Mouse (Mus musculus): ENCODE data around the gene Scd2. TPM values are rescaled to one million over a fixed set of nuclear protein-coding genes. Genes with fewer than 3 reads are reported as not detected.

The Scd2 gene
- total RNA-seq (2023), result 19.0 TPM

GRCm38 (mm10) chr19:44292941-44293768, at the start of gene Scd2:
Gene Scd2 (plus strand): TSS chr19:44293674.

GRCm38 (mm10) chr19:44332833-44333623, 39.6 kb downstream of the Scd2 start, which contains the start of gene Scd4:
Gene Scd4 (plus strand): TSS chr19:44333092.

Other genes with a start within 250 kb of the Scd2 start
- gene Erlin1, start 223.9 kb upstream of the Scd2 start, total RNA-seq (2023), result 6.3 TPM
- 66.6 TPM for gene Chuk, start 186.2 kb upstream of the Scd2 start, total RNA-seq (2023)
- 28.7 TPM for gene Cwf19l1, start 157.8 kb upstream of the Scd2 start, total RNA-seq (2023)
- gene Bloc1s2, start 147.2 kb upstream of the Scd2 start, total RNA-seq (2023), result 64.1 TPM
- not detected for gene Pkd2l1, start 101.2 kb upstream of the Scd2 start, total RNA-seq (2023)
- not detected for gene Scd3, start 90.4 kb upstream of the Scd2 start, total RNA-seq (2023)
- gene Scd4, start 39.4 kb downstream of the Scd2 start, total RNA-seq (2023), result 1.0 TPM
- gene Scd1, start 114.2 kb downstream of the Scd2 start, total RNA-seq (2023), result 30.7 TPM
- gene Wnt8b, start 199.8 kb downstream of the Scd2 start, total RNA-seq (2023), result not detected